Mouse (Mus musculus): ENCODE data around the gene Olfr427. TPM values are rescaled to one million over a fixed set of nuclear protein-coding genes. Genes with fewer than 3 reads are reported as not detected.

The Olfr427 gene
- polyA plus RNA-seq, 1 experiment from 2014 or later = not detected

Other genes with a start within 250 kb of the Olfr427 start
- gene Ifi211, start 183.8 kb upstream of the Olfr427 start, polyA plus RNA-seq (2014; fragmentation: Nextera tagmentation; extraction: Ambion mirVana) = 0.16 and 0.18 TPM in 2 replicates
- gene Mndal, start 154.4 kb upstream of the Olfr427 start, polyA plus RNA-seq (2014; fragmentation: Nextera tagmentation; extraction: Ambion mirVana) = 0.32 and 1.3 TPM in 2 replicates
- 0.04 and 0.24 TPM in 2 replicates for gene Ifi203, start 154.2 kb upstream of the Olfr427 start, polyA plus RNA-seq (2014; fragmentation: Nextera tagmentation; extraction: Ambion mirVana)
- not detected in 2 replicates for gene Ifi202b, start 114.1 kb upstream of the Olfr427 start, polyA plus RNA-seq (2014; fragmentation: Nextera tagmentation; extraction: Ambion mirVana)
- gene Ifi205, start 65.1 kb upstream of the Olfr427 start, polyA plus RNA-seq (2014; fragmentation: Nextera tagmentation; extraction: Ambion mirVana) = not detected in 2 replicates
- gene Olfr433, start 56.2 kb upstream of the Olfr427 start, polyA plus RNA-seq (2014; fragmentation: Nextera tagmentation; extraction: Ambion mirVana) = not detected in 2 replicates
- not detected in 2 replicates for gene Olfr432, start 47.7 kb upstream of the Olfr427 start, polyA plus RNA-seq (2014; fragmentation: Nextera tagmentation; extraction: Ambion mirVana)
- gene Olfr430, start 30.3 kb upstream of the Olfr427 start, polyA plus RNA-seq (2014; fragmentation: Nextera tagmentation; extraction: Ambion mirVana) = not detected in 2 replicates
- not detected in 2 replicates for gene Olfr429, start 12.6 kb upstream of the Olfr427 start, polyA plus RNA-seq (2014; fragmentation: Nextera tagmentation; extraction: Ambion mirVana)
- gene Olfr231, start 24.3 kb downstream of the Olfr427 start, polyA plus RNA-seq (2014; fragmentation: Nextera tagmentation; extraction: Ambion mirVana) = not detected in 2 replicates
- gene Olfr424, start 34.6 kb downstream of the Olfr427 start, polyA plus RNA-seq (2014; fragmentation: Nextera tagmentation; extraction: Ambion mirVana) = not detected in 2 replicates
- gene Olfr420, start 58.7 kb downstream of the Olfr427 start, polyA plus RNA-seq (2014; fragmentation: Nextera tagmentation; extraction: Ambion mirVana) = not detected in 2 replicates
- gene Spta1, start 75.9 kb downstream of the Olfr427 start, polyA plus RNA-seq (2014; fragmentation: Nextera tagmentation; extraction: Ambion mirVana) = 1.8 and 1.9 TPM in 2 replicates
- not detected in 2 replicates for gene Olfr419, start 155.2 kb downstream of the Olfr427 start, polyA plus RNA-seq (2014; fragmentation: Nextera tagmentation; extraction: Ambion mirVana)
- gene Mptx1, start 233.6 kb downstream of the Olfr427 start, polyA plus RNA-seq (2014; fragmentation: Nextera tagmentation; extraction: Ambion mirVana) = not detected in 2 replicates